Mouse (Mus musculus): ENCODE data around the gene Flad1. TPM values are rescaled to one million over a fixed set of nuclear protein-coding genes. Genes with fewer than 3 reads are reported as not detected.

Gene Flad1
- total RNA-seq, 2 experiments from 2014 or later = 0.68 to 5.4 TPM

DNA sequence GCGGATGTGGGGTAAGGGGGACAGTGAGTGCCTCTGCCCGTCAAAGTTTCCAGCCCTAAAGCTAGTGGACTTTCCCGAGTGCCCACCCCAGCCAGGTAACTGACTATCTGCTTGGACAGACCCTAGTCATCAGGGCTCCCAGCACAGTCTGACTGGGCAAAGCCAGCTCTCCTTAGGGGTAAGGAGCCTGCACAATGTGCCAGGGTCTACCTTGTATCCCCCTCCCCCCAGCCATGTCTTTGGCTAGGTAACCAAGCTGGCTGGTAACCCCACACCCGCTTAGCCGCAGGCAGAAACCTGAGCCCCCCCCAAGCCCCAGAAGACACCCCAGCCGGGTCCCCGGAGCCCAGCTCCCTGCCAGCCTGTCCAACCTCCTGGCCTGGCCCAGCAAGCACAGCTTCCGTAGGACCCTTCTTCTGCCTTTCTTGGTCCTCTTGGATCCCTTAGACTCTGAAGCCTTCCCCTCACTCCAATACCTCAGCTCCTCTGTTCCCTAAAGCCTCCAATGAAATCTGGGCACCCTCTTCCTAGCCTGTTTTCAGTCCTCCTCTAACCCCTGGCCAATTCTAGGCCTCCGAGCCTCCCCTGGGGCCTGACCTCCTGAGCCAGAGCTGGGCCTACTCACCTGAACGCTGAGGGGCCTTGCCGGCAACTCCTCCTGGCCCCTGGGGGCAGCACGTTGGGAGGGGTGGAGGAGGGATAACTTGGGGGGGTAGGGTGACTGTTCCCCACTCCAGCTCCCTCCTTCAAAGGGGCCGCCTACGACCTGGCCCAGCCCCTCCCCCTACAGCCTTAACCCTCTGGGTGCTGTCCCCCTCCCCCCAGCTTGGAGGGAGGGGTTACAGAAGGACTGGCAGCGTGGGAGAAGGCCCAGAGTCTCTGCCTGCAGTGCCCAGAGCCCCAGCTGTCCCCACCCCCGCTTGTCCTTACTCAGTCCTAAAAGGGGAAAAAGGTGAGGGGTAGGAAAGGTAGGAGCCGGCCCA is 24.9 kb downstream of the Flad1 start:
- no peak for ATAC-seq (replicated peaks; ENCODE audit: low FRiP score, poor library complexity, severe bottlenecking)

DNA sequence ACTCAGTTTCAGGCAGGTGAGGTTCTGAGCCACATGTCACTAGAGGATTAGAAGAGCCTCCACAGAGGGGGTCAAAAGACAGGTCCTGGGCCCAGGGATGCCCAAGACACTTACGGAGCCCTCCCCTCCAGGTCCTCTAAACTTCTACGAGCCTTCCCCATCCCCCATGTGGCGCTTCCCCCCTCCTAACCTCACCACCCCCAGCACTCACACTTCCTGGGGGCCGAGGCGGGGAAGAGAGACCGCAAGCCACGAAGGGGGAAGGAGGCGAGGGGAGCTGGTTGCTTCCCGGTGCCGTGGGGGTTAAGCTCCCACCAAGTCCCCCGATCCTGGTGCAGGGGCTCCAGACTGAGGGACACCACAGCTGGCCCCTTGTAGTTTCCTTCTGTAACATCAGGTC is 26.2 kb downstream of the Flad1 start:
- no peak for ATAC-seq (replicated peaks; ENCODE audit: low FRiP score, poor library complexity, severe bottlenecking)

DNA sequence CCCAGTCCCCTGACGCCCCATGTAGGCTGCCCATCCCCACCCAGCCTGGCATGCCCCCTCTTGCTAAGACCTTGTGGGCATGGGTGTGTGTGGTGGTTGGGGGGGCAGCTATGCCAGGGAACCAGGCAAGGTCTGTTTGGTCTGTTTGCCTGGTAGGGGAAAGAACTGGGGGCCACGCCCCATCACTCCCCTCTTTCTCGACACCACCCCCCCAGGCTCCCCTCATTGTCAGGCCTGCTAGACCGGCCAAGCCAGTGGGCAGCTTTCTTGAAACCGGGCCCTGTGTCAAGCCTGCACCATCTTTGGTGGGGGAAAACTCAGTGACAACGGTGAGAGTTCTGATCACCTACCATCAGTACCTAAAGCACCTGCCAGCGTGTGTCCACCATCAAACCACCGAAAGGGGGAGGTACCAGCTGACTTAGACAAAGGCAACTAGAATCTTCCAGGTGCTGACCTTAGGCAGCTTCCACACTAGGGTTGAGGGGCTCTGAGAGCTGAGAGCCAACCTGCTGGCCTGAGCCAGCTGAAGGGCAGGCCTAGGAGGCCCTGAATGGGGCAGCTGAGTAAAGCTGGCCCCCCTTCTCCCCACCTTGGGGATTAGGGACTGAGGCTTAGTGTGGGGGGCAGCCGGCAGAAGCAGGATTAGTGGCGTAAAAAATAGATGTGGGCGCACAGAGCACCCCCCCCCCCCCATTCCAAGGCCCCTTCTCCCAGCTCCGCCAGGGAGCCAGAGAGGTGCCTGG is 27.2 kb downstream of the Flad1 start:
- ATAC-seq (replicated peaks; ENCODE audit: low FRiP score, poor library complexity, severe bottlenecking) = no peak

DNA sequence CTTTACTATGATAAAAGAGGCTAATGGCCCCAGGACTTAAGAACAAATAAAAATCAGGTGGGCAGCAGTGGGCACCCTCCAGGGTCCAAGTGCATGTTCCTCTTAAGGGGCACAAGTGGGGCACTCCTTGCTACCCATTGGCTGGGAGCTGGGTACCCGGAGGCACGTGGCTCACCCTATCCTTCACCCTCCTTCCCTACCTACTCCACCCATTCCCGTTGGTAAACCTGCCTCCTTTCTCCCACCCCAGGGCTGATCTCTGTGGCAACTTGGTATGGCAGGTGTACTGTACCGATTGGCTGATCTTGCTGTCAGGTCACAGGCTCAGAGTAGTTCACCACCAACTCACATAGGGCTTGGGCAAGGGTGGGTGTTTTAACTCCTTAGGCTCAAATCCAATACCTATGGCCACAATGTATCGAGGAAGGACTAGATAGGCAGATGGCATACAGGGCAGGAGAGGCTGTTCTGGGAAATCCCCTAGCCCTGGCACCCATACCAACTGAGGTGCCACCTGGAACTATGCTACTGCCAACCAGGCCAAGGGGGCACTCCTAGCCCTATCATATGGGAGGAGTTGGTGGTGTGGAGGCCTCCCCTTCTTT is 27.9 kb downstream of the Flad1 start:
- no peak for ATAC-seq (replicated peaks; ENCODE audit: low FRiP score, poor library complexity, severe bottlenecking)

DNA sequence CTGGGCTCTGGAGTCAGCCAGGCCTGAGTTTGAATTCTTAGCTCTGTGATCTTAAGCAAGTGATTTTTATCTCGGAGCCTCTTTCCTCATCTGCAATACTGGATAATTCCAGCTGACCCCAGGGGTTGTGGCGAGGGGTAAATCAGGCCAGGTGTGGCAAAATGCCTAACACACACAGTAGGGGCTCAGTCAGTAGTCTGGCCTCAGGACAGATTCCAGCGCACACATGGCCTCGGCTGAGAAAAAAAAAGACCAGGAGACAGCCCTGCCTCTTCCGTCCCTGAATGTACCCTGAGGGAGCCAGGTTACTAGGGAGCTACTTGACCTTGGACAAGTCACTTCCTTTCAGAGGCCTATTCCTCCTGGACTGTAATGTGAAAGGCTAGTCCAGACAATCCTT is 28.7 kb downstream of the Flad1 start:
- no peak for ATAC-seq (replicated peaks; ENCODE audit: low FRiP score, poor library complexity, severe bottlenecking)

DNA sequence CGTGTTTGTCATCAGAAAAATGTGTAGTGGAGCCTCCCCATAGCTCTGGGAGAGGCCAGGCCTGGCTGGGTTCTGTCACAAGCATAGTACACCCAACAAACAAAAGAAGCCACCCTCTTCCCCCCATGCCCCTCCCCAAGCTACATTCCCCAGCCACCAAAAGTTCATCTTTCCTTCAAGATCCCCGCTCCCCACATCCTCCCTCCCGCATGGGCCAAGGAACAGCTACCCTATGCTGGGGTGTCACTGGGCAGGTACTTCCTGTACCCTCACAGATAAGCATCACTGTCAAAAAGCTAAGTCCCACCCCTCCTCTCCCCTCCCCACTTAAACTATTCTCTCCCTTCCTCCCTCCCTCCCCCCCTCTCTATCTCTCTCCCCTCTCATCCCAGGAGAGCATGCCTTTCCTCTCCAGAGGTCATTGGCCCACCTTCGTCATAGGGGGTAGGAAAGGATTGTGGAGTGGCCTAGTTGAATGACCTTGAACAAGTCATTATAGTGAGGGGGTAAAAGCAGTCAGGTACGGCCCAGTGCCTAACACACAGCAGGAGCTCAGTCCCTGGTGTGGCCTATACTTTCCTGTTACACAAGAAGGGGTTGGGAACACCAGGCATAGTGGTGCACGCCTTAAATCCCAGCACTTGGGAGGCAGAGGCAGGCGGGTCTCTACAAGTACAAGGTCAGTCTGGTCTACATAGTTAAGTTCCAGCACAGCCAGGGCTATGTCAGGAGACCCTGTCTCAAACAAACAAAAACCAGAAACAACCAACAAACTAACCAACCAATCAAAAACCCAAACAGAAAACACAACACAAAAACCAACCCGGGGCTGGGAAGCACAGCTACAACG is 29.4 kb downstream of the Flad1 start:
- ATAC-seq (replicated peaks; ENCODE audit: low FRiP score, poor library complexity, severe bottlenecking) = no peak

DNA sequence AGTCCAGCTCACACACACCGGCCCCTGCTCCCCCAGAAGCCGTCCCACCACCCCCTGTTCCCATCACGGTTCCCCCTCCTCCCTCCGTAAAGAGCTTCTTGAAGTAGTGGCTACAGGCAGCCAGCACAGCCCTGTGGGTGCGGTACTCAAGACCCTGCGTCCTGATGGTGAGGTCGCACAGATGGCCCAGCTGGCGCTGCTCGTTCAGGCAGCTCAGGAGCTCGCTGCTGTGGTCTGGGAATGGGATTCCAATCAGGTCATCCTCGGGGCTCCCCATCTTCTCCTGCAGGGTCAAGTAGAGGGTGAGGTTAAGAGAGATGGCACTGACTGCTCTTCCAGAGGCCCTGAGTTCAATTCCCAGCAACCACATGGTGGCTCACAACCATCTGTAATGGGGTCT is 30.4 kb downstream of the Flad1 start:
- ATAC-seq (replicated peaks; ENCODE audit: low FRiP score, poor library complexity, severe bottlenecking) = no peak

DNA sequence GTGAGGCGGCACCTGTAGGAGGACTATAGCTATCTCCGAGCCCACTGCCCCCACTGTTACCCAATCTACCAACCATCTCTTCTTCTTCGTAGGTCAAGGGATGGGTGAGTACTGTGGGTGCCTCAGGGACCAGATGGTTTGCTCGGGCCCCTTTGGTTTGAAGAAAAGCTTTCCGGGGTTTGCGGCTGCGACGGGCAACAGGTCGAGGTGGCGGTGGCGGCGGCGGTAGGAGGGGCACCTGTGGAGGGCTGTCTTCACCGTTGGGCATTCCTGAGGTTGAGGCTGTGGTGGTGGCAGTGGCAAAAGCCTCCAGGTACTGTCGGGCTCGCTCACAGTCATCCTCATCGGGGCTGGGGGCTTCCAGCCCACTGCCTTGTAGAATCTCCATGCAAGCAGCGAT is 31.0 kb downstream of the Flad1 start:
- no peak for ATAC-seq (replicated peaks; ENCODE audit: low FRiP score, poor library complexity, severe bottlenecking)

DNA sequence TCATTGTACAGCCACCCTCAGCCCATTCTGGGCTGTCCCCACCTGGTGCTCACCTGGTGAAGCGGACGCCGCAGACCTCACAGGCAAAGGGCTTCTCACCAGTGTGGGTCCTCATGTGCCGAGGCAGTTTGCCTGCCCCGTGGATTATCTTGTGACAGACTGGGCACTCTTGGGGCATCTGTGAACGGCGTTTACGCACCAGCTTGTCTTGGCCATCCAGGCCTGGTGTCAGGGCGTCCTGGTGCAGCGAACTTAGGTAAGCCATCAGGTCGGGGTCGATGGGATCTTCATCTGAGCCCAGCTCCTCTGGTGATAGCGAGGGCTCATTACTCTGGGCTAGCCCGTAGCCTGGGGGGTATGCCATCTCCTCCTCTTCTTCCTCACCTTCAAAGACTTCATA is 31.4 kb downstream of the Flad1 start:
- ATAC-seq (replicated peaks; ENCODE audit: low FRiP score, poor library complexity, severe bottlenecking) = no peak

DNA sequence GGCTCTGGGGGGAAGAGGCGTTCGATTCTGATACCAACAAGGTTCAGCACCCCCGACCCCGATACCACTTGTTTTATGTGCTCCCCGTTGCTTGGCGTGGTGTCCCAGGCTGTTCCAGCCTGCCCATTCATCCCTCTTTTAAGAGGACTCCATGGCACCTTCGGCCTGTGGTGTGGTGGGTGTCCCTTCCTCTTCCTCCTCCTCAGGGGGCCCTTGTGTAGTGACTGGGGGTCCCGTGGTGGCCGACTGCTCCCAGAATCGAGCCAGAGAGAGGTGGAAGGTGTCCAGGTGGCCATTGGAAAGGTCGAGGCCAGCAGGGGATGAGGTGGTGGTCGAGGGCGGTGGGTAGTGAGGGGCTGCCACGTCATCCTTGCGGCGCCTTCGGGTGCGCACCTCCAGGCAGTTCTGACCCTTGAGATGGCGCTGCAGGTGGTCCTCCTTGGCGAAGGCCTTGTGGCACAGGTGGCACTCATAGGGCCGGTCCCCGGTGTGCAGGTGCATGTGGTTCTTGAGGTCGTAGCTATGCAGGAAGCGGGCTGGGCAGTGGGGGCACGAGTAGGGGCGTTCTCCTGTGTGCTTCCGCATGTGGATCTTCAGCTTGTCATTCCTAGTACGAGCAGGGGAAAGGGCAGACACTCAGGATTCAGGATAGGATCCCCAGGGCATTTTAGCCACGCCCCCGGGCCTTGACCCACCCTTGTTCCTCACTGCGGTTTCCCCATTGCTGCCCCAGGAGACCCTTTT is 32.1 kb downstream of the Flad1 start:
- no peak for ATAC-seq (replicated peaks; ENCODE audit: low FRiP score, poor library complexity, severe bottlenecking)

DNA sequence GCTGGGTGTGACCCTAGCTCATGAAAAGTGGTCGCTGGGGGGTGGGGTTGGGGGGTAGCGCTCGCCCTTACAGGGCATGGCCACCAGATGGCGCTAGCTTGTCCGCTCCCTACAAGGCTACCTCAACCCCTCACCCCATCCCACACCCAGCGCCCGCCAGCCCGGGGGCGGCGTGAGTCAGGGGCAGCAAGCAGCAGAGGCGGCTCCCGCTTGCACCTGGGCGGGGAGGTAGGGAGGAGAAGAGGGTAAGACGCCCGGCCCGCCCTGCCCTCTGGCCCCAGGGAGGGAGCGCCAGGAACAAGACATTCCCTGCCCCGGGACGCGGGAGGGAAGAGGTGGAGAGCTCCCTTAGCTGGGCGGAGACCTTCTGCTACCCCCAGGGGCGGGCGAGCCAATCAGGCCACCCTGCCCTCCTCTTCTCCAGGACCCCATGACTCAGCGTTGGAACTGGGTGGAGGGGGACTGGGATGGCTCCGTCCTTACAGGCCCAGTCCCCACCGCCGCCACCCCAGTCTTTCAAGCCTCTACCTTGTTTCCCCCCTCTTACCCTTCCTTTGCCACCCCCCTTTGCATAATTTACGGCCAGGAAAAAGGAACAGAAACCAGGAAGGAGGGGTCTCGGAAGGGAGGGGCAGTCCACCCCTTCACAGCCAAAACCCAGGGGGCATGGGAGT is 33.1 kb downstream of the Flad1 start:
- peak; percentile 58; the same call in 1 of the 2 replicates for ATAC-seq (replicated peaks; ENCODE audit: low FRiP score, poor library complexity, severe bottlenecking)

DNA sequence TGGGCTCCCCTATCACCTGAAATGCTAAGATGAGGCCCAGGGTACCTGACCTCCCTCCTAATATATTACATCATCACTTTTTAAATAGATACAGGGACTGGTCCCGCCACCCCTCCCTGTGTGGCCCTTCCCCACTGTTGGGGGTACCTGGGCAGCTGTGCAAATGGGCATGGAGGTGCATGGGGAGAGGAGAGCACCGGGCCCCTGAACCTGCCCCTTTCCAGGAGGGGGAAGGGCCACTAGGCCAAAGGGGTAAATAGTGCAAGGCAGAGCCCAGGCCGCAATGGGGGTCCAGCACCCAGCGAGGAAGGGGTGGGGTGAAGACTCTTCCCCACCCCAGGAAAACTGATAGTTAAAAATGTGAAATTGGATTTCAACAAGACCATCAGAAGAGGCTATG is 33.8 kb downstream of the Flad1 start:
- ATAC-seq (replicated peaks; ENCODE audit: low FRiP score, poor library complexity, severe bottlenecking) = no peak

DNA sequence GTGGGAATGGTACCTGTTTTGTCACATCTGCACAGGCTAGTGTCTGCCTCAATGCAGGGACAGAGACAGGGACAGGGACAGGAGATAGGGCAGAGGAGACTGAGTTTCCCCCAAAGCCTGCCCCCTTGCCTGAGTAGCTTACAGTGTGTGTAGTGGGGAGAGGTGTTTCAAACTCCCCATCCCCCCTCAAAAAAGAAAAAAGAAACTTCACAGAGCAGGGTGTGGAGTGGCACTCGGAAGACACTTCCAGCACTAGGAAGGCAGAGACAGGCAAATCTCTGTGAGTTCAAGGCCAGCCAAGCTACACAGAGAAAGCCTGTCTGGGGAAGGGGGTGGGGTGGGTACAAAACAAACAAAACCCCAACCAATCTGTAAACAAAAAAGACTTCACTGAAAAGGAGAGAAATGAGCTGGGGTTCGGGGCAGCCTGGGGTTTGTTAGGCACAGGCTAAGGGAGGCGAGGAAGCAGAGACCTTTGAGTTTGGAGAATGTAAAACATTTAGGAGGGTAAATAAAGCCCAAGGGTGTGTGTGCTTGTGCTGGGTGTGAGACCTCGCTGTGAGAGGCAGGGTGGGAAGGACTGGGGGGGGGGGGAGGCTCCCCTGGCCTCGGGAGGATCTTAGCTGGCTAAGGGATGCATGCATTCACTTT is 38.0 kb downstream of the Flad1 start:
- no peak for ATAC-seq (replicated peaks; ENCODE audit: low FRiP score, poor library complexity, severe bottlenecking)

DNA sequence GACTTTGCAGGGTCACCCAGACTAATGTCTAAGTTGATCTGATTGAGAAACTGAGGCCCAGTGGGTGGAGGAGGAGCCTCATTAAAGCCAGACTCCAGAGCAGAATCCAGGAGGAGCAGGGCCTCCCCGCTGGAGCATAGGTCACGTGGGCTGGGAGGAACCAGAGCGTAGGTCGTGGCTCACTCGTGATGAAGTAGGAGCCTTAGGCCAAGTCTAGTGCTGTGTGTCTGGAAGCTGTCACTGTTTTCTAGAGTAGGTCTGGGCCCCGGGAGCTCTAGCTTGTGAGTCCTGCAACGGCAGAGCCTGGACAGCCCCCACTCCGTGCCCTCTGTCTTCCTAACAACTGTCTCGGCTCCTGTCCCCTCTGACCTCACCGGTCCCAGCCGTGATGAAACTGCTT is 44.3 kb downstream of the Flad1 start:
- no peak for ATAC-seq (replicated peaks; ENCODE audit: low FRiP score, poor library complexity, severe bottlenecking)

DNA sequence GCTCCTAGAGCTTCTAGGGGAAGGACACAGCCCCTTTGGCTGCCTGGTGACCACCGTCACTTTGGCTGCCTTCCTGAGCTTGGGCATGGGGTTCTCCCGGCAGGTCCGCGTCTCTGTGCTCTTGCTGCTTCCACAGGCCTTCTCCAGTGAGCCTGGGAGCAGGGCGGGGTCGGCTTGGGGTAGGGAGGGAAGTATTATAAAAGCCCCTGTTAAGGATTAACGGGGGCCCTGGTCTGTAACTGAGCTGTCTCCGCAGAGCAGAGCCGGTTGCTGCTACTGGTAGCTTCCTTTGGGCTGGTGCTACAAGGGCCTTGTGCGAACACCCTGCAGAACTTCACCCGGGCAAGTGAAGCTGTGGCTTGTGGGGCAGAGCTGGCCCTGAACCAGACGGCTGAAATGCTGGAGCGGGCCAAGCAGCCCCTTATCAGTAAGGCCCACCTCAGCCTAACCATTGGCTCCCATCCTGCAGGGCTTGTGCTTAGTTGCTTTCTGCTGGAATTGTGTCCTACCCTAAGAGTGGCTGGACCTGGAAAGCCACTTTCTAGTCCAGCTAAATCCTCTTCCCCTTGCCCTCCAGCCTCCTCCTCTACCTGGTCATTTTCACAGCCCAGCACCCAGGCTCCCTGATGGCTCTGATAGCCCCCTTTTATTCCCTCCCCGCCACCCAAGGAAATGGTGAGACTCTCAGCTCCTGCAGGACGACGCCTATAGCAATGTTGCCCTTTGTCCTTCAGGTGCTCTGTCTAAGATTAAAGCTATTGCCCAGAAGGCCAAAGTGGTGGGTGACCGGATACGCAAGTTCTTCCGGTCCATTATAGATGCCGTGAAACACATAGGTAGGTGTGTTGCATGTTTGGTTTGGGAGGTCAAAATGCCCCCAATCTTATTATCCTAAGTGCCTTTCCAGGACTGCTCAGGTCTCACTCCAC is 45.9 kb downstream of the Flad1 start:
- no peak for ATAC-seq (replicated peaks; ENCODE audit: low FRiP score, poor library complexity, severe bottlenecking)

DNA sequence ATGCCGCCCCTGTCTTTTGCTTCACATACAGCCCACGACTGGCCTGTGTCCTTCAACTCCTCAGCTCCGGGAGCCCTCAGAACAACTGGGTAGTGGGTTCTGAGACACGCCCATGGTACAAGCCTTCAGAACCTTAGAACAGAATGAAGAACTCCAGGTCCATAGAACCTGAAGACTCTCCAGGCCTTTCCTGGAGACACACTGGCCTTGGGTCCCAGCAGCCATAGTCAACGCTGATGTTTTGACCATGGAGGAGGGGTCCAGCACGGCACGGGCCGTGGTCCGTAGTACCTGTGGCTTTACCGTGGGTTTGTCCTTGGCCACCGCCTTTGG is 46.6 kb downstream of the Flad1 start, which contains the start of gene Dcst1:
Gene Dcst1 (minus strand): TSS at position 101 of the 333 bp plus-strand sequence.
- ATAC-seq (replicated peaks; ENCODE audit: low FRiP score, poor library complexity, severe bottlenecking) = no peak

DNA sequence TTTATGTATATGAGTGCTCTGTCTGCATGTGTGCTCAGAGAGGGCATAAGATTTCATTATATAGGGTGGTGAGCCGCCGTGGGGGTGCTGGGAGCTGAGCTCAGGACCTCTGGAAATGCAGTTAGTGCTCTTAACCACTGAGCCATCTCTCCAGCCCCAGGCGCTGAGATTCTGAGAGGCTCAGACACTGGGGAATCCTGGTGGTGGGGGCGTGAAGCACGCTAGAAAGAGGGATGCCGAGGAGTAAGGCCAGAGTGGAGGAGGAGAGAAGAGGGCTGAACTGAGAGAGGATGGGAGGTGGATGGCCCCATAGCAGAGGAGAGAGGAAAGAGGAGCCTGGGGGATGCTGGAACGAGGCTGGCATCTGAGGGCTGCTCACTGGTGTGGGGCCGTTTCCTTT is 47.0 kb downstream of the Flad1 start:
- ATAC-seq (replicated peaks; ENCODE audit: low FRiP score, poor library complexity, severe bottlenecking) = no peak

Measured in erythroid progenitor cell, adult 5-6 weeks (primary cell).